Mouse (Mus musculus) bone marrow macrophage, adult 2 months (primary cell): ENCODE measurements around the gene Rnf123.

Experiments used
- CTCF ChIP-seq: IDR thresholded peaks from 2 replicates; pipeline ENCODE4 v1.5.1; 2012; ENCODE audit warnings: low read depth, mild to moderate bottlenecking, low read length, moderate library complexity
- POLR2A ChIP-seq: IDR thresholded peaks from 2 replicates; pipeline ENCODE4 v1.6.1; 2012; ENCODE audit warnings: mild to moderate bottlenecking, low read depth, low read length, borderline replicate concordance

- no peak for TF ChIP-seq POLR2A
- no peak for TF ChIP-seq CTCF
Measured at GRCm38 (mm10) chr9:108027867-108028266, 55.3 kb downstream of the Rnf123 start.
